Mouse (Mus musculus): Measurements from ENCODE around the gene Cd9. TPM values are rescaled to one million over a fixed set of nuclear protein-coding genes. Genes with fewer than 3 reads are reported as not detected.

Gene Cd9
- 5.0 TPM for polyA plus RNA-seq (2014; fragmentation: Illumina TruSeq; extraction: RNeasy Lipid Tissue Mini Kit (QIAGEN cat#74804); ENCODE audit: low read depth, low replicate concordance)

DNA sequence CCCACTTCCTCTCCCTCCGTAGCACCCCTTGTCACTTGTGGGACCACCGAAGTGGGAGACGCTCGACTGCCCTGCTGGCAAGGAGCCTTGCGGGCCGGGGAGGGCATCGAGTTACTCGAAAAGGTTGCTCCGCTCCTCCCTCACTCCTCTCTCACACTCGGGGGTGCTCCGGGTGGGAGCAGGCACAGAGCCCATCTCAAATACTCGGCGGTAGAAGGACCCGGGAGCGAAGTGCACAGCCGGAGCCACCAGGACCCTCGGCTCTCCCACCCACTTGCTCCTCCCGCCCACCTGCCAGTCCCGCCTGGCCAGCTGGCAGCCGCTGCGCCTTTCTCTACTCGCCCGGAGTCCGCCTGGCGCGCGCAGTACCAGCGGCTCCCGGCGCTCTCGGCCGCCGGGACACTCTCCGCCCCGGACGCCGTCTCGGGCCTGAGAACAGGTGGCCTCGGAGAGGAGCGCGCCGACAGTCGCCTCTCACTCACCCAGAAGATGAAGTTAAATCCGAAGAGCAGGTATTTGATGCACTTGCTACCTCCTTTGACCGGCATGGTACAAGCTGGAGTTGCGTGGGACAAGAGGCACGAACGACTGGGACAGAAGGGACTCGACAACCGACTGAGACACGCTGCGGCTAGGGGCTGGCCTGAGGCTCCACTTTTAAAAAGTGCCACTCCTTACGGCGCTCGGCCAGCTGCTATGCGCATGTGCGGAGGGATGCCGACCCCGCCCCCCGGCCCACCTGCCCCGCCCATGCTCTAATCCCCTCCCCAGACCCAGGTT, at the start of gene Cd9:
Gene Cd9 (minus strand): TSS at position 700 of the 780 bp plus-strand sequence.

Other genes starting within 250 kb of the Cd9 start
- 31.4 TPM for gene Tuba3a, start 208.7 kb downstream of the Cd9 start, polyA plus RNA-seq (2014; fragmentation: Illumina TruSeq; extraction: RNeasy Lipid Tissue Mini Kit (QIAGEN cat#74804); ENCODE audit: low read depth, low replicate concordance)
- gene Ltbr, start 180.9 kb downstream of the Cd9 start, polyA plus RNA-seq (2014; fragmentation: Illumina TruSeq; extraction: RNeasy Lipid Tissue Mini Kit (QIAGEN cat#74804); ENCODE audit: low read depth, low replicate concordance) = 0.22 TPM
- gene Scnn1a, start 174.1 kb downstream of the Cd9 start, polyA plus RNA-seq (2014; fragmentation: Illumina TruSeq; extraction: RNeasy Lipid Tissue Mini Kit (QIAGEN cat#74804); ENCODE audit: low read depth, low replicate concordance) = 0.06 TPM
- 2.2 TPM for gene Tnfrsf1a, start 145.4 kb downstream of the Cd9 start, polyA plus RNA-seq (2014; fragmentation: Illumina TruSeq; extraction: RNeasy Lipid Tissue Mini Kit (QIAGEN cat#74804); ENCODE audit: low read depth, low replicate concordance)
- not detected for gene Plekhg6, start 114.0 kb downstream of the Cd9 start, polyA plus RNA-seq (2014; fragmentation: Illumina TruSeq; extraction: RNeasy Lipid Tissue Mini Kit (QIAGEN cat#74804); ENCODE audit: low read depth, low replicate concordance)
- gene Vwf, start 52.0 kb upstream of the Cd9 start, polyA plus RNA-seq (2014; fragmentation: Illumina TruSeq; extraction: RNeasy Lipid Tissue Mini Kit (QIAGEN cat#74804); ENCODE audit: low read depth, low replicate concordance) = 0.97 TPM
- gene Ano2, start 195.6 kb upstream of the Cd9 start, polyA plus RNA-seq (2014; fragmentation: Illumina TruSeq; extraction: RNeasy Lipid Tissue Mini Kit (QIAGEN cat#74804); ENCODE audit: low read depth, low replicate concordance) = 3.4 TPM